Mouse (Mus musculus): ENCODE data around the gene Togaram1. TPM values are rescaled to one million over a fixed set of nuclear protein-coding genes. Genes with fewer than 3 reads are reported as not detected.

Togaram1 gene
- polyA plus RNA-seq, 1 experiment from 2014 or later, result 16.9 TPM

GRCm38 (mm10) chr12:64972063-64972462, 6.5 kb downstream of the Togaram1 start:
- no peak for TF ChIP-seq CTCF (IDR thresholded peaks at IDR 0.05)
- ATAC-seq, result no peak
- in situ Hi-C loops (cut with MboI; ENCODE audit: low pct_unique_long_range_greater_than_20kb), result no loop called here
- H3K27me3 ChIP-seq, result no peaks in the 10 kb centered on the region
- CTCF ChIA-PET, result no interaction called here
- DNase-seq (ENCODE audit: low read depth, low spot score), result no peak
- POLR2A ChIA-PET, result no interaction called here

- ChIA-PET POLR2A (no interaction called here), CTCF (no interaction called here)
- no peak for DNase-seq (ENCODE audit: low read depth, low spot score)
- no peaks in the 10 kb centered on the region for H3K27me3 ChIP-seq
- in situ Hi-C loops (cut with MboI; ENCODE audit: low pct_unique_long_range_greater_than_20kb), result no loop called here
- peak; percentile 47 for ATAC-seq
- TF ChIP-seq CTCF (IDR thresholded peaks at IDR 0.05), result no peak
Measured at GRCm38 (mm10) chr12:64975558-64975957, 10.0 kb downstream of the Togaram1 start.

GRCm38 (mm10) chr12:64976191-64976590, 10.6 kb downstream of the Togaram1 start:
- CTCF ChIA-PET, result no interaction called here
- POLR2A ChIA-PET, result no interaction called here

GRCm38 (mm10) chr12:64977518-64977917, 11.9 kb downstream of the Togaram1 start:
- ChIA-PET POLR2A (no interaction called here), CTCF (no interaction called here)
- TF ChIP-seq CTCF (IDR thresholded peaks at IDR 0.05), result no peak
- in situ Hi-C loops (cut with MboI; ENCODE audit: low pct_unique_long_range_greater_than_20kb), result no loop called here
- ATAC-seq, result no peak
- DNase-seq (ENCODE audit: low read depth, low spot score), result no peak
- H3K27me3 ChIP-seq, result no peaks in the 10 kb centered on the region

More at GRCm38 (mm10) chr12:64976191-64976590, 10.6 kb downstream of the Togaram1 start:
- ATAC-seq (peak; percentile 51), DNase-seq (ENCODE audit: low read depth, low spot score) (no peak)
- no peak for TF ChIP-seq CTCF (IDR thresholded peaks at IDR 0.05)
- H3K27me3 ChIP-seq, result no peaks in the 10 kb centered on the region
- in situ Hi-C loops (cut with MboI; ENCODE audit: low pct_unique_long_range_greater_than_20kb), result no loop called here

GRCm38 (mm10) chr12:65007725-65008124, 42.1 kb downstream of the Togaram1 start:
- ChIA-PET CTCF (no interaction called here), POLR2A (no interaction called here)
- DNase-seq (ENCODE audit: low read depth, low spot score) (no peak), ATAC-seq (no peak)
- TF ChIP-seq CTCF (IDR thresholded peaks at IDR 0.05), result no peak
- H3K27me3 ChIP-seq, result no peaks in the 10 kb centered on the region
- in situ Hi-C loops (cut with MboI; ENCODE audit: low pct_unique_long_range_greater_than_20kb), result no loop called here

- ChIA-PET CTCF (interaction anchor here (1.1 kb wide), 1 partner anchor 18 kb away, joined by 3 read pairs; no protein-coding TSS in a partner anchor), POLR2A (no interaction called here)
Measured at GRCm38 (mm10) chr12:65022842-65023241, 57.2 kb downstream of the Togaram1 start.

GRCm38 (mm10) chr12:65035839-65036189, 70.2 kb downstream of the Togaram1 start:
- DNase-seq (ENCODE audit: low read depth, low spot score), result no peak
- in situ Hi-C loops (cut with MboI; ENCODE audit: low pct_unique_long_range_greater_than_20kb), result no loop called here
- H3K27me3 ChIP-seq, result no peaks in the 10 kb centered on the region
- no peak for TF ChIP-seq CTCF (IDR thresholded peaks at IDR 0.05)
- POLR2A ChIA-PET, result no interaction called here
- ATAC-seq, result no peak
- CTCF ChIA-PET, result no interaction called here

More at GRCm38 (mm10) chr12:65022842-65023241, 57.2 kb downstream of the Togaram1 start:
- DNase-seq (ENCODE audit: low read depth, low spot score) (no peak), ATAC-seq (no peak)
- in situ Hi-C loops (cut with MboI; ENCODE audit: low pct_unique_long_range_greater_than_20kb), result no loop called here
- no peak for TF ChIP-seq CTCF (IDR thresholded peaks at IDR 0.05)
- H3K27me3 ChIP-seq, result no peaks in the 10 kb centered on the region

GRCm38 (mm10) chr12:65036190-65036870, 70.7 kb downstream of the Togaram1 start, which contains the start of gene Prpf39:
Prpf39 (plus strand) TSS chr12:65036333.
- TF ChIP-seq CTCF (IDR thresholded peaks at IDR 0.05), result no peak
- in situ Hi-C loops (cut with MboI; ENCODE audit: low pct_unique_long_range_greater_than_20kb), result no loop called here
- ChIA-PET CTCF (no interaction called here), POLR2A (interaction anchor here (1.4 kb wide), 1 partner anchor 22 kb away, joined by 4 read pairs; no protein-coding TSS in a partner anchor)
- DNase-seq (ENCODE audit: low read depth, low spot score), result peak; percentile 35
- peak; percentile 90 for ATAC-seq
- H3K27me3 ChIP-seq, result no peaks in the 10 kb centered on the region

GRCm38 (mm10) chr12:65036892-65037545, 71.4 kb downstream of the Togaram1 start:
- no peak for ATAC-seq

GRCm38 (mm10) chr12:65037546-65037937, 71.9 kb downstream of the Togaram1 start:
- CTCF ChIA-PET, result no interaction called here
- DNase-seq (ENCODE audit: low read depth, low spot score) (peak; percentile 60), ATAC-seq (peak; percentile 72)
- H3K27me3 ChIP-seq, result no peaks in the 10 kb centered on the region
- POLR2A ChIA-PET, result interaction anchor here (1.4 kb wide), 1 partner anchor 21 kb away, joined by 4 read pairs; no protein-coding TSS in a partner anchor
- TF ChIP-seq CTCF (IDR thresholded peaks at IDR 0.05), result no peak
- in situ Hi-C loops (cut with MboI; ENCODE audit: low pct_unique_long_range_greater_than_20kb), result no loop called here

More at GRCm38 (mm10) chr12:65036892-65037545, 71.4 kb downstream of the Togaram1 start:
- POLR2A ChIA-PET, result interaction anchor here (1.4 kb wide), 1 partner anchor 21 kb away, joined by 4 read pairs; no protein-coding TSS in a partner anchor
- H3K27me3 ChIP-seq, result no peaks in the 10 kb centered on the region
- in situ Hi-C loops (cut with MboI; ENCODE audit: low pct_unique_long_range_greater_than_20kb), result no loop called here
- CTCF ChIA-PET, result no interaction called here
- no peak for TF ChIP-seq CTCF (IDR thresholded peaks at IDR 0.05)
- DNase-seq (ENCODE audit: low read depth, low spot score), result no peak

- POLR2A ChIA-PET, result no interaction called here
Measured at GRCm38 (mm10) chr12:65048799-65049198, 83.2 kb downstream of the Togaram1 start.

More at GRCm38 (mm10) chr12:65048799-65049198, 83.2 kb downstream of the Togaram1 start:
- ATAC-seq (no peak), DNase-seq (ENCODE audit: low read depth, low spot score) (no peak)
- TF ChIP-seq CTCF (IDR thresholded peaks at IDR 0.05), result no peak
- CTCF ChIA-PET, result no interaction called here
- in situ Hi-C loops (cut with MboI; ENCODE audit: low pct_unique_long_range_greater_than_20kb), result no loop called here
- H3K27me3 ChIP-seq, result no peaks in the 10 kb centered on the region

Measured in Patski (cell line).